Mouse (Mus musculus) B cell, adult 2 months (primary cell): ENCODE measurements around the gene Popdc2.
"Not testable (repeated sequence)": the region's sequence is repeated elsewhere in the genome, so short reads cannot be mapped to it uniquely, and the experiment has no call there.

Experiments used
- DNase-seq, 2 experiments: peaks; one replicate each; pipeline ENCODE4 v3.0.0; 2022

Gene Popdc2

DNA sequence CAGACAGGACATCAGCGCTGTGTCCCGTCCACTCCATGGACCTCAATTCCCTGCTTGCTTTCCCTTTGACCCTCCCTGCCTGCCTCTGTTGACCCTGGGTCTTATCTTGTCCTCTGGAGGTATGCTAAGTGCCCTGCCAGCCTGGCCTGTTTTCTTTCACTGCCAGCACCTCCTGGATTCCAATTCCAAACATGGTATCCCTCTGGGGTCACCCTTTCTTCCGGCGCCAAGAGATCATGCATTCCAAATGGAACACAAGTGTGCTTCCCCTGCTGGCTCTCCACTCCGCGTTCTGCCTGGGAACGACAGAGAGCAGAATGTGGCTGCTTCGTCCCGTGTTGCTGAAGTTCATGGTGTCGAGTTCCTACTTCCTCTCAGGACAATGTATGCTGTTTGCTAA lies at the start of gene Popdc2:
Popdc2 (plus strand) TSS at position 277 of the 400 bp plus-strand sequence.
- no peak for DNase-seq

DNA sequence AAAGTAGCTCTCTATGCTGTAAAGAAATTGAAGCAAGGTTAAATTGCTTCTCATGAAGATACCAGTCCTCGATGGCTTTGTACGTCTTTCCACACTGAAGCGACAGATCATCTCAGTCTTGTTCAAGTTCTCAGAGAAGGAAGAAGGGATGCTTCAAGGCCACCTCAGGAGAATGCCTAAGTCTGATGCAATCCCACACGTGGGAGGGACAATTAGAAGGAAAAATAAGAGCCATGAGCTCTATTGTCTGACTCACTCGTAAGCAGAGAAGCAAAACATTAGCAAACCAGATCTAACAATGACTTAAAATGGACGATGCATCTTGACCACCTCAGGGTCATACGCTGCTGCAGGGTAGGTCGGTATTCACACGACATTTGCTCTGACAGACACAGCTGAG lies 43.5 kb upstream of the Popdc2 start:
- DNase-seq = no peak

- DNase-seq = no peak
Observed at GRCm38 (mm10) chr16:38319087-38319486, 42.9 kb upstream of the Popdc2 start.

DNA sequence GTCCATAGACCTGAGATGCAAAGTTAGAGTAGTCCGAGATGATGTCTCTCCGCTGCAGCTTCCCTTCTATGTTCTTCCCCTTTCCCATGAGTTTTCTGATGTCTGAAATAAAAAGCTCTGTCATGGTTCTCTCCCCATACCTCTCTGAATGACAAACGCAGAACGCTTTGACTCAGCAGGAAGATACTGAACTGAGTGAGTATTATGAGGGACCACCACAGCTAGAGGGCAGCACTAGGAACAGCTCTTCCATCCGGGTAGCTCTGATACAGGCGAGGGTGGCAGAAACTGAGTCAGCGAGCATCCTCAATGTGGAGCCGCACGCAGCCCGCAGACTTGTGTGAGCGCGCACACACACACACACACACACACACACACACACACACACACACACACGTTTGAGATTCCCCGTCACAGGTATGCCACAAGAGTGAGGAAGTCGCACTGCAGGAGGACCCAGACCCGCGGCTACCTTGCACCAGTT lies 40.5 kb upstream of the Popdc2 start:
- DNase-seq = peak; percentile 60

- no peak for DNase-seq
Observed at GRCm38 (mm10) chr16:38324311-38324710, 37.7 kb upstream of the Popdc2 start.

GRCm38 (mm10) chr16:38326778-38327397 lies 35.1 kb upstream of the Popdc2 start:
- no peak for DNase-seq

DNA sequence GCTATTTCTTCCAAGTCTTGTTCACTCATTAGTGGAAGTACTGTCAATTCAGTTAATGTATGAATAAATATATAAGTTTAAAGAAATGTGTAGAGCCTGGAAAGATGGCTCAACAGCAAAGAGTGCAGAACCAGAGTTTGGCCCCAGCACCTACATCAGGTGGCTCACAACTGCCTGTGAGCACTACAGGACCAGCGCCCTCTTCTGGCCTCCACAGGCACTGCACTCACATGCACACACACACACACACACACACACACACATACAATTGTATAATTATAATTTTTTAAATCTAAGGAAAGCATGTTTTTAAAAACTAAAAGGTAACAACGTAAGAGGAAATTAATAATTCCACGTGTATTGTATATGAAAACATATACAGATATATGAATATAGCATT lies 32.7 kb upstream of the Popdc2 start:
- no peak for DNase-seq

DNA sequence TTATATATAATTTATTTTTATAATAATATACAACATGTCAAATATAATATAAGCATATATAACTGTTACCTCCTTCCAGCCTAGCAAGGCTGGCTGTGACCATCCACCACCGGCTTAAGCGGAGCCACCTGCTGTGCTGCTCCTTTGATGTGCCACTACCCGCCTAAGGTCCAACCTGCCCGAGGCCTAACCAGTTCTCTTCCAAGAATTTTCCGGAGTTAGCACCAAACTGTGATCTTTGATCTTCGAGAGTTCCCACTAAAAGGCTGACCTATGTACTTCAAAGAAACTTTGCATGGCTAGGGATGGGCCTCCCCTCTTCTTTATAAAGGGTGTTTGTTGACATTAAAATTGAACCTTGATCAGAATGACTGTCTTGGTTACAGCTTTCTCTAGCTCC lies 27.6 kb upstream of the Popdc2 start:
- DNase-seq = no peak

DNA sequence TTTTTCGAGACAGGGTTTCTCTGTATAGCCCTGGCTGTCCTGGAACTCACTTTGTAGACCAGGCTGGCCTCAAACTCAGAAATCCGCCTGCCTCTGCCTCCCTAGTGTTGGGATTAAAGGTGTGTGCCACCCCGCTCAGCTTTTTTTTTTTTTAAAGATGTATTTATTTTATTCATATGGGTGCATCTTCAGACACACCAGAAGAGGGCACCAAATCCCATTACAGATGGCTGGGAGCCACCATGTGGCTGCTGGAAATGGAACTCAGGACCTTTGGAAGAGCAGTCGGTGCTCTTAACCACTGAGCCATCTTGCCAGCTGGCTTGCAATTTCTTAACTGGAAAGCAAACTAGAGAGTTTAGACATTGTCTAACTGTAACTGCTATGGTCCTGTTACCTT lies 23.9 kb upstream of the Popdc2 start:
- DNase-seq = not testable (repeated sequence)

GRCm38 (mm10) chr16:38341396-38342324 lies 20.3 kb upstream of the Popdc2 start, which contains the start of gene Maats1:
Maats1 (minus strand) TSS chr16:38342143.
- peak; percentile 51 to 56 for DNase-seq

DNA sequence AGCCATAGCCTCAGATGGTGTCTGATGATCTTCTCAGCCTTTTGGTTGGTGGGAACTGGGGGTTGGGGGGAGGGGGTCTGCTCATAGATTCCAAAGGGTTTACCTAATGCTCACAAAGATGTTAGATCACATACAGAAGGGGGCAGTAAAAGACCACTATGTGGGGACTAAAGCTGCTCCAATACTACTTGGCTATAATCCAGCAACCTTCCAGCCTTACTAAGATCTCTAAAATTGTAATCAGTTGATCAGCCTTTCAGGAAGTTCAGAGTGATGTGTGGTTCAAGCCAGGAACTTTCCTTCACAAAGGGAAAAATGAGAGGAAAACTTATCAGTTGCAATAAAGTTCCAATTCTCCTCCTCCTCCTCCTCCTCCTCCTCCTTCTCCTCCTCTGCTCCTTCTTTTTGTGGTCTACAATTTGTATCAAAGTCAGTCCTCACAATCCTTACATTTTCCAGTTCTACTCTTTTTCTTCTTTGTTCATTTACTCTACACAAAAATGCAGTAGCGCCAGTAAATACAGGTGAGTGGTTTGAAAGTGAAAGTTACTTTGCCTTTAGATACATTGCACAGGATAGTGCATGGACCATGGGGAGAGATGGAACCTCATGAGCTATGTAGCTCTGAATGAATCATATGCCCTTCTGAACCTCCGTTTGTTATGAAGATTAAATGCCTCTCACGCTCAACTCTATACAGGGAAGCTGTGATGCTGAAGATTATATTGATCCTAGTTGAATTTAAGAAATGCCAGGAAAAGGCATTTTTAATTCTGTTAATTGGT lies 16.9 kb upstream of the Popdc2 start:
- DNase-seq = peak; percentile 21 to 42

DNA sequence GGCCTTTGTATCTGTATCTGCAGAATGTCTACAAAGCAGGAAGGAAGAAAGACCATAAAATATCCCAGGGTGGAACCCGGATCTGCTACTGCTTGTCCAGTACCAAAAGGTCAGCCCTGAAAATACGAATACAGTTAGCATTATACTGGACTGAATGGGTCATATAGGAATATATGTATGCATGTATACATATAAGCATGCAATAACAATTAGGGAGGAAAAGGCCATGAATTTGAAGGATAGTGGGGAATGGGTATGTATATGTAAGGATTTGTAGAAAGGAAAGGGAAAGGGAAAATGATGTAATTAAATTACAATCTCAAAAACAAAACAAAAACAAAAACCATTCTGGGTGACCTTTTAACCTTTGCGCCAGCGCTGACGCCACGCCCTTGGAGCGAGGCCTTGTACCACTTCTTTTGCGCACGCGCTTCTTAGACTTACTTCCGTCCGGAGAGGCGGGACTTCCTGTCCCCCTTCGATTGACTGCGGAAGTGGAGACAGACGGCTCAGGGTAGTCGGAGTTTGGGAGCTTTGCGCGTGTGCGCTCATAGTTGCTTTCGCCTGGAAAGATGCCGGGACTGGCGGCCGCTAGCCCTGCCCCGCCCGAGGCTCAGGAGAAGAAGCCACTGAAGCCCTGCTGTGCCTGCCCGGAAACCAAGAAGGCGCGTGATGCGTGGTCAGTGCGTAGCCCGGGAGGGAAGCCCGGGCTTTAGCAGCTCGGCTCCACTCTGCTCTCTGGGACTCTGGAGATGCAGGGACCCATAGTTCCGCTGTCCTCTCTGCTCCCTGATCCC lies 15.3 kb upstream of the Popdc2 start, which contains the start of the genes Cox17 and Gm21987:
Cox17 (plus strand) TSS at position 463 of the 797 bp plus-strand sequence.
Gm21987 (plus strand) TSS at position 512 of the 797 bp plus-strand sequence.
- peak; percentile 92 to 93 for DNase-seq

DNA sequence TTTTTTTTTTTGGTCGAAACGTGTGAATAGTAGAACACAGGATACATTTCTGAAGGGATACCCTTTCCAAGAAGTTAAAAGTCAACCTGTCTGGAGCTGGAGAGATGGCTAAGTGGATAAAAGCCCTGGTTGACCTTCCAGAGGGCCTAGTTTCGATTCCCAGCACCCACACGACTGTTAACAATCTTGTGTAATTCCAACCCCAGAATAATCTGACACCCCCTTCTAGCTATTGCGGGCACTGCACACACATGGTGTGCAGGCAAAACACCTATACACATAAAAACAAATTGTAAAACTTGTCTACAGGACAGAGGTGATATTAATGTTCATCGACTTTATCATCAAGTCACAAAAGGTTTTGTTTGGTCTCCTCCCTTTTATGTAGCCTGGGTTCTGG lies 14.4 kb upstream of the Popdc2 start:
- DNase-seq = no peak

- no peak for DNase-seq
Observed at GRCm38 (mm10) chr16:38348217-38348761, 13.7 kb upstream of the Popdc2 start.

- no peak for DNase-seq
Observed at GRCm38 (mm10) chr16:38349881-38350280, 12.1 kb upstream of the Popdc2 start.

DNA sequence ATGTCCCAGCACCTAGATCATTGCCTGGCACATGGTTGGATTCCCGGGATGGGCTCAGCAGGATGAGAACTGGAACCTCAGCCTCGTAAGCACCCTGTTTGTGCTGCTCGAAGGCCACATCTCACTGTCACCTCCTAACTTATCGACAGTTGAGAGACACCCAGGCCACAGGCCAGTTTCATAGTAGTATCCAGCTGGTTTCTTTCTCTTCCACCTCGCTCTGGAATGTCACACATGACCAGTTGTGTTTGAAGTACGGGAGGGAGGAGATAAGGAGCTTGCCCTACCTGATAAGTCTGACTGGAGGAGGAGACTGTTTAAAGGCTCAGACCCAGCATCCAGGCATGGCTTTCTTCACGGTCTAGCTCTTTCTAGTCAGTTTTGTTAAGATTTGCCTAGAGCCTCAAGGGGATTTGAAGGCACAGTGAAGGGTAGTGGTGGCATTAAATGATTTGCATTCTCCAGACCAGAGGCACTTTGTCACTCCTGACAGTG lies 11.6 kb upstream of the Popdc2 start:
- DNase-seq = no peak

DNA sequence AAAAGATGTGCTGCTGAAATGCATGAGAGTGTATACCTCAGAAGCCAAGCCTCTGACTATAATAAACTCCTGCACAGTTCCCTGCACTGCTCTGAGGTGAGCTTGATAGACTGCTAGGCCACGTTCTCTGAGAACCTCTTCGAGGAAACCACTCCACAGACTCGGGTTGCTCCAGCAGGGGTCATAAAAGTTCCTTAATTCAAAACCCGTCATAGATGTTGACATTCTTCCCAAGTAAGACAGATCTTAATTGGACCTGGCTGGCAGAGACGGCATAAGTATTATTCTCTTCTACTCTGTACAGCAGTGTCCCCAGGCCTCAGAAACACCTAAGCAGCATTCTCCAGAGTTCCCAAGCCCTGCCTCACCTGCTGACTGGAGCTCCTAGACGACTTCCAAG lies 11.1 kb upstream of the Popdc2 start:
- DNase-seq = no peak

GRCm38 (mm10) chr16:38352031-38352430 lies 10.0 kb upstream of the Popdc2 start:
- DNase-seq = no peak

GRCm38 (mm10) chr16:38352851-38353250 lies 9.2 kb upstream of the Popdc2 start:
- DNase-seq = no peak

DNA sequence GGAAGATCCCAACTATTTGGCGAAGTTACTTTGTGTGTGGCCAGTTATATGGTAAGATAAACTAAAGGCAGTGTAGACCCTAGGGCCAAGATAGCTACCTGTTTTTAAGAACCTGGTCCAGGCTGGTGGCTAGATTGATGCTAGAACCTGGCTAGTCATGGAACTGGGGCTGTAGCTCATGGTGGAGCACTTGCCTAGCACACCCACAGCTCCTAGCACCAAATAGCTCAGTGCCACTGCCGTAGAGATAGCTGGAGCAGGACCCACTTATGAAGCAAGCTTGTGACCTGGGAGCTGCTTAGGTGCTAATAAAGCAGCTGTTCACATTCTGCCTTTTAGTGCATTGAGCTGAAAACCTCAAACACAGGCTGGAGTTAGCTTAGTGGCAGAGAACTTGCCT lies 8.4 kb upstream of the Popdc2 start:
- no peak for DNase-seq

DNA sequence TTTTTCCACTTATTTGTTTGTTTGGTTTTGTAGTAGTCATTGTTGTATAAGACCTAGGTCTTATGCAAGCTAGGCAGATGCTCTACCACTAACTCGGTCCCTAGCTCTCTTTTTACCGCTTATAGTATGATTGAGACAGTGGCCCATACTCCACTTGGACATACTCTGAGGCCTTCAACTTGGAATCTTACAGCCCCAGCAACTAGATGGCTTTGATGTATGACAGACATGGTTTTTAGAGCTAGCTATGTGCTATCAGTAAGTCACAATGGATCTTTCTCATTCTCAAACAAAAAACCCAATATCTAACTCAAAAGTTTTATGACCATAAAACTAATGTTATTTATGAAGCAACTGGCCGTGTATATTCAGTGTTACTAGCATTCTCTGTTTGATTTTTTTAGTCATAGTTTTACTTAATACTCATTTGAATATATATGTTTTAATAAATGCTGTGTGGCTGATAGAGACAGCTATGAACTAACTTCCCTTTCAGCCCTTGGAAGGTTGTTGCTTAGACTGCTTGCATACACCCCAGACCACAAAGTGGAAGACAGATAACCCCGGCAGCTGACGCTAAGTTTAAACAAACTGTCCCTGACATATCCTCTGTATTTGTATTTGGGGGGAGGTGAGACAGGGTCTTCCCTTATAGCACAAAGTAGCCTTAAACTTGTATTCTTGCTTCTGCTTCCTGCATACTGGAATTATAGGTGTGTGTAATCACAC lies 7.7 kb upstream of the Popdc2 start:
- no peak for DNase-seq
